Mouse (Mus musculus): ENCODE measurements around the gene Mtmr11. TPM values are rescaled to one million over a fixed set of nuclear protein-coding genes. Genes with fewer than 3 reads are reported as not detected.

Gene Mtmr11
- polyA plus RNA-seq (2012; rRNA removed): 7.7 and 18.9 TPM in 2 replicates

GRCm38 (mm10) chr3:96161869-96162840, at the start of gene Mtmr11:
Gene Mtmr11 (plus strand): TSS chr3:96162004.

GRCm38 (mm10) chr3:96172197-96173178, 10.7 kb downstream of the Mtmr11 start, which contains the start of gene Sf3b4:
Gene Sf3b4 (plus strand): TSS chr3:96172332.

GRCm38 (mm10) chr3:96180727-96181477, 19.1 kb downstream of the Mtmr11 start, which contains the start of gene Sv2a:
Gene Sv2a (plus strand): TSS chr3:96181151.

GRCm38 (mm10) chr3:96219661-96220130, 57.9 kb downstream of the Mtmr11 start, which contains the start of the genes Bola1 and Hist2h2ab:
Gene Bola1 (minus strand): TSS chr3:96219709.
Gene Hist2h2ab (plus strand): TSS chr3:96219865.

GRCm38 (mm10) chr3:96220765-96221639, 59.2 kb downstream of the Mtmr11 start, which contains the start of the genes Hist2h2ac and Hist2h2be:
Gene Hist2h2ac (minus strand): TSS chr3:96220880.
Gene Hist2h2be (plus strand): TSS chr3:96221119.

Other genes starting within 250 kb of the Mtmr11 start
- gene Anp32e, start 232.8 kb upstream of the Mtmr11 start, polyA plus RNA-seq (2012; rRNA removed): 364 and 2,355 TPM in 2 replicates
- gene Plekho1, start 166.0 kb upstream of the Mtmr11 start, polyA plus RNA-seq (2012; rRNA removed): 187 and 193 TPM in 2 replicates
- 18.4 and 30.4 TPM in 2 replicates for gene Vps45, start 103.5 kb upstream of the Mtmr11 start, polyA plus RNA-seq (2012; rRNA removed)
- 14.9 and 18.9 TPM in 2 replicates for gene Otud7b, start 57.5 kb upstream of the Mtmr11 start, polyA plus RNA-seq (2012; rRNA removed)
- gene Sf3b4, start 10.3 kb downstream of the Mtmr11 start, polyA plus RNA-seq (2012; rRNA removed): 70.9 and 110 TPM in 2 replicates
- 19.2 and 20.4 TPM in 2 replicates for gene Sv2a, start 19.1 kb downstream of the Mtmr11 start, polyA plus RNA-seq (2012; rRNA removed)
- gene Bola1, start 57.7 kb downstream of the Mtmr11 start, polyA plus RNA-seq (2012; rRNA removed): 54.1 and 66.8 TPM in 2 replicates
- gene Hist2h2ab, start 57.9 kb downstream of the Mtmr11 start, polyA plus RNA-seq (2012; rRNA removed): 2.2 and 20.1 TPM in 2 replicates
- gene Hist2h2ac, start 58.9 kb downstream of the Mtmr11 start, polyA plus RNA-seq (2012; rRNA removed): 12.5 and 13.4 TPM in 2 replicates
- 11.2 and 12.1 TPM in 2 replicates for gene Hist2h2be, start 59.1 kb downstream of the Mtmr11 start, polyA plus RNA-seq (2012; rRNA removed)
- 46.9 and 104 TPM in 2 replicates for gene Hist2h3c2, start 77.1 kb downstream of the Mtmr11 start, polyA plus RNA-seq (2012; rRNA removed)
- 4.9 and 34.3 TPM in 2 replicates for gene Hist2h2aa2, start 78.3 kb downstream of the Mtmr11 start, polyA plus RNA-seq (2012; rRNA removed)
- gene Hist2h2aa1, start 83.5 kb downstream of the Mtmr11 start, polyA plus RNA-seq (2012; rRNA removed): 15.4 and 49.6 TPM in 2 replicates
- not detected in 2 replicates for gene Hist2h3c1, start 84.7 kb downstream of the Mtmr11 start, polyA plus RNA-seq (2012; rRNA removed)
- 9.1 and 16.1 TPM in 2 replicates for gene Hist2h4, start 101.3 kb downstream of the Mtmr11 start, polyA plus RNA-seq (2012; rRNA removed)
- gene Hist2h3b, start 106.7 kb downstream of the Mtmr11 start, polyA plus RNA-seq (2012; rRNA removed): 87.7 and 152 TPM in 2 replicates
- 15.3 and 21.5 TPM in 2 replicates for gene Hist2h2bb, start 107.7 kb downstream of the Mtmr11 start, polyA plus RNA-seq (2012; rRNA removed)
- gene Fcgr1, start 132.0 kb downstream of the Mtmr11 start, polyA plus RNA-seq (2012; rRNA removed): 1.9 and 2.0 TPM in 2 replicates